Mouse (Mus musculus) kidney, adult 18-20 months (tissue): ENCODE data around the gene Tec.

Source experiments
- DNase-seq: peaks from one replicate; pipeline ENCODE4 v3.0.0; 2021

The Tec gene

DNA sequence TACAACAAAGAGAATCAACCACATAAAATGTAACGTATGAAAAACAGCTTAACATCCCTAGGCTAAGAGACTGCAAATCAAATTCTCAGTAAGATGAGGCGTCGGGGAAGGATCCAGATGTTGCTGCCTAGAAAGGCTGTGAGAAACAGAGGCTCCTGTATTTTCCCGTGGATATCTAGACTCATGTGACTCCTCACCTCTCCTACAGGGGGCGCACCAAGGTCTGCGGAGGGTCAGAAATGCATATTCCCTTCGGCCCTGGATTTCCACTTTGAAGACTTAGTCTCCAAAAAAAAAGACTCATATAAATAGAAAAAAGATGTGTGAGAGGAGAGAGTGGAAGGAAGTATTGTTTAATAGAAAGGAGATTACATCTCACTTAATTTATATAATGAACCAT is 147.7 kb downstream of the Tec start:
- DNase-seq: no peak

DNA sequence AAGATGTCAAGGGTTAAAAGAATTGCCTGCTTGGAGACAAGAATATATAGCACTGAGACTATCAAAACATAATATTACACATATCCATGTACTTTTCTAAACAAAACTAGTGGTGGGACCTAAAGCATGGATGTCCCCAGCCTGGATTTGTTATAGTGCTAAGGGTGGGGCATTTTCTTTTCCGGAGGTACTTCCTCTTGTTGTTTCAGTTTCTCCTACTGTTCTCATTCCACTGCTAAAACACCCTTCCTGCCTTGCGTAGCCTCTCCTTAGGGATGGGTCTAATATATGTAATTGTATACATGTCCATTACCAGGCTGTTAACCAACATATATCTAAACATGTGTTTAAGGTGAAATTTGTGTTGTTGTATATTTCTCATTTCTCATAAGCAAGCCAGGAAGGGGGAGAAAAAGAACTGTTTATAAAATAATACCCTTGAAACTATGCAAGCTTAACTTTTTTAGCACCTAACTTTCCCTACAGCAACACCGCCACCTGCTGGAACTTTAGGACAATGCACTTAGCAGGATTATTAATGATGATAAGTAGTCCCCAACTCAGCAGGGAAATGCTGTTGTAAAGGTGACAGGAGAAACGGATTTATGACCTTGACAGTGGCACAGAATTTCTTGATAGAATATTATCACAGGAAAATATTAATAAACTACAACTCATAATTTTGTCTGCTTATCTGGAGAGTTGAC is 157.6 kb downstream of the Tec start:
- peak; percentile 61 for DNase-seq

DNA sequence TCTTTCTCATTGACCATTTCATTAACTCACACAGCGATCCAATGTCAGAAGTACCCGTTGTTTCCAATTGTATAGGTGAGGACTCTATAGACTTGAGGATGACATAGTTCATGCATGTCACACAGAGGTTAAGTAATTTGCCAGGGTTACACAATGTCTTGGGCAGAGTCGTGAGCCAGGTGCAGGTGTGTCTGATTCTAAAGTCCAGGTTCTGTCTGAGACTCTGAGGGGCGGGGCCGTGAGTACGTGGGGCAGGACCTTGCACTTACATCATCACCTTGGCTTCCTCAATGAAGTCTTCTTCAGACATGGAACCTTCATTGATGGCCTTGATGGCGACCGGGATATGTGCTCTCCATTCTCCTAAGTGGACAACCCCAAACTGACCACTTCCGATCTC is 158.3 kb downstream of the Tec start:
- no peak for DNase-seq

DNA sequence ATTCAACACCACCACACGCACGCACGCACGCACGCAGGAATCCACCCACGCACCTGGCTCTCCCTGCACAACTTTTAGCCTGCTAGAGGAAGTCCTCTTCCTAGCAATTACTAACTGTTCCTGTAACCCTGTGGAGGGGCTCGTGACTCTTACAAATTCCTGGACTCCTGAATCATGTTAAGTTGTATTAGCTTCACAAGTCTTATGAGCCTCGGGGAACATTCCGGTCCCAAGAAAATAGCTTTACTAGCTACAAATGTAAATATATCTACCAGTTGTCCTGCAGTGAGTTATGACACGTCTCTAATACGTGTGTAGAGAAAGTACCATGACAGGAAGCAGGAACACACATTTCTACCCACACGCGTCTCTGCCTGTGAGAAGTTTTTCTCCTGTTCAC is 158.8 kb downstream of the Tec start:
- DNase-seq: no peak

DNA sequence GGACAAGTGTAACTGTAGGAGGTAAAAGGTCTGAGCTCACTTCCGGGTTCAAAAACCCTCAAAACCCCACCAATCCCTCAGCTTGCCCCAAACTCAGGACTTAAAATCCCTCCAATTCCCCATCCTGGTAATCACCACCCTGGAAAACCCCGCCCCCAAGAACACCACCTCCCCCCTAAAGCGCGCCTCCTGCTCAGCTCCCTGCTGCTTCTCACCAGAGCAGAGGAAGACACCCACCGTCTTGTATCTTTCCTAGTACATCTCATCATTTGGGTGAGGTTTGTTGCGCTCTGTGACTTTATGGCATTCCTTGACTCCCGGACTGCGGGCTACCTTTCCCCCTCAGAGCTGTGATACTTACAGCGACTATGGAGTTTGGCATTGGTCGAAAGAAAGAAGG is 161.6 kb downstream of the Tec start:
- peak; percentile 6 for DNase-seq

DNA sequence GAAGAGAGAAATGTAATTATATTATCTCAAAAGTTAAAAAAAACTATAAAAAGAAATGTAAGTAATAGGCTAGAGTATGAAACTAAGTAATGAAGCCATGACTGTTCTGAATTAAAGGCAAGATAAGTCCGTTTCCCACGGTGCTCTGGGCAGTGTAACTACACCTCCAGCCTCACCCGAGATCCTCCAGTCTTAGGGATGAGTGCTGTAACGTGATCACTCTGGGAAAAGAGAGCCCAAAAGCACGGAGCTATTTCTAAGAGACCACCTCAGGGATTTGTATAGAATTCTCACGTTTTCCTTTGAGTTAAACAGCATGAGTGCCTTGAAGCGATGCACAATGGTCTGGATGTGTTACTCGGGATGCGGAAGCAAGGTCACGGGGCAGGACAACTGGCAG is 162.2 kb downstream of the Tec start:
- no peak for DNase-seq
